Mouse (Mus musculus): Measurements from ENCODE around the gene Sema6d. TPM values are rescaled to one million over a fixed set of nuclear protein-coding genes. Genes with fewer than 3 reads are reported as not detected.

Gene Sema6d
- polyA plus RNA-seq, 1 experiment, result 59.6 TPM

- Histone ChIP-seq H3K4me1 (ENCODE audit: control insufficient read depth, insufficient read depth, low read length) (no peaks in the 10 kb centered on the region; the same call in 1 of the 2 replicates), H3K27me3 (ENCODE audit: control insufficient read depth, insufficient read depth, low read length) (no peaks in the 10 kb centered on the region), H3K4me3 (replicated peaks; ENCODE audit: insufficient read depth, low read depth, low read length) (no peak overlapping the region), H3K27ac (ENCODE audit: insufficient read depth, low read length) (no peak overlapping the region)
- no peak for TF ChIP-seq CTCF (IDR thresholded peaks at IDR 0.05; ENCODE audit: borderline replicate concordance, insufficient read depth, low read depth, low read length)
- TF ChIP-seq POLR2A (IDR thresholded peaks at IDR 0.05; ENCODE audit: borderline replicate concordance, insufficient read depth, low read length), result no peak
- 6% methylated on average over 5 of the region's 5 CpGs for WGBS
- DNase-seq, result peak; percentile 31 to 70
Measured at GRCm38 (mm10) chr2:124298351-124298750, 208.6 kb downstream of the Sema6d start.

- Histone ChIP-seq H3K4me1 (ENCODE audit: control insufficient read depth, insufficient read depth, low read length) (no peaks in the 10 kb centered on the region; the same call in 1 of the 2 replicates), H3K4me3 (replicated peaks; ENCODE audit: insufficient read depth, low read depth, low read length) (no peak overlapping the region), H3K27me3 (ENCODE audit: control insufficient read depth, insufficient read depth, low read length) (no peaks in the 10 kb centered on the region), H3K27ac (ENCODE audit: insufficient read depth, low read length) (no peak overlapping the region)
- DNase-seq, result peak in 1 of 2 experiments; percentile 3
- WGBS, result 90% methylated on average over 1 of the region's 1 CpGs
- no peak for TF ChIP-seq POLR2A (IDR thresholded peaks at IDR 0.05; ENCODE audit: borderline replicate concordance, insufficient read depth, low read length)
- TF ChIP-seq CTCF (IDR thresholded peaks at IDR 0.05; ENCODE audit: borderline replicate concordance, insufficient read depth, low read depth, low read length), result no peak
Measured at GRCm38 (mm10) chr2:124298872-124299271, 209.1 kb downstream of the Sema6d start.

GRCm38 (mm10) chr2:124308605-124309004, 218.8 kb downstream of the Sema6d start:
- no peak for DNase-seq
- Histone ChIP-seq H3K27me3 (ENCODE audit: control insufficient read depth, insufficient read depth, low read length) (no peaks in the 10 kb centered on the region), H3K27ac (ENCODE audit: insufficient read depth, low read length) (no peak overlapping the region), H3K4me3 (replicated peaks; ENCODE audit: insufficient read depth, low read depth, low read length) (no peak overlapping the region), H3K4me1 (ENCODE audit: control insufficient read depth, insufficient read depth, low read length) (no peaks in the 10 kb centered on the region)
- WGBS, result 55% methylated on average over 2 of the region's 2 CpGs
- TF ChIP-seq CTCF (IDR thresholded peaks at IDR 0.05; ENCODE audit: borderline replicate concordance, insufficient read depth, low read depth, low read length) (no peak), POLR2A (IDR thresholded peaks at IDR 0.05; ENCODE audit: borderline replicate concordance, insufficient read depth, low read length) (no peak)

- 96% methylated on average over 6 of the region's 6 CpGs for WGBS
- H3K4me3 ChIP-seq (replicated peaks; ENCODE audit: insufficient read depth, low read depth, low read length), result no peak overlapping the region
- H3K27me3 ChIP-seq (ENCODE audit: control insufficient read depth, insufficient read depth, low read length), result no peaks in the 10 kb centered on the region
- DNase-seq, result no peak
- no peak overlapping the region for H3K27ac ChIP-seq (ENCODE audit: insufficient read depth, low read length)
- no peaks in the 10 kb centered on the region for H3K4me1 ChIP-seq (ENCODE audit: control insufficient read depth, insufficient read depth, low read length)
- TF ChIP-seq POLR2A (IDR thresholded peaks at IDR 0.05; ENCODE audit: borderline replicate concordance, insufficient read depth, low read length), result no peak
- TF ChIP-seq CTCF (IDR thresholded peaks at IDR 0.05; ENCODE audit: borderline replicate concordance, insufficient read depth, low read depth, low read length), result no peak
Measured at GRCm38 (mm10) chr2:124309361-124310128, 219.8 kb downstream of the Sema6d start.

- 88% methylated on average over 5 of the region's 5 CpGs for WGBS
Measured at GRCm38 (mm10) chr2:124322528-124323215, 232.9 kb downstream of the Sema6d start.

GRCm38 (mm10) chr2:124324107-124324724, 234.4 kb downstream of the Sema6d start:
- no peaks in the 10 kb centered on the region for H3K27me3 ChIP-seq (ENCODE audit: control insufficient read depth, insufficient read depth, low read length)
- WGBS, result 83% methylated on average over 6 of the region's 6 CpGs
- TF ChIP-seq POLR2A (IDR thresholded peaks at IDR 0.05; ENCODE audit: borderline replicate concordance, insufficient read depth, low read length) (no peak), CTCF (IDR thresholded peaks at IDR 0.05; ENCODE audit: borderline replicate concordance, insufficient read depth, low read depth, low read length) (no peak)
- H3K4me1 ChIP-seq (ENCODE audit: control insufficient read depth, insufficient read depth, low read length), result no peaks in the 10 kb centered on the region
- H3K27ac ChIP-seq (ENCODE audit: insufficient read depth, low read length), result no peak overlapping the region
- no peak for DNase-seq
- H3K4me3 ChIP-seq (replicated peaks; ENCODE audit: insufficient read depth, low read depth, low read length), result no peak overlapping the region

More at GRCm38 (mm10) chr2:124322528-124323215, 232.9 kb downstream of the Sema6d start:
- Histone ChIP-seq H3K4me1 (ENCODE audit: control insufficient read depth, insufficient read depth, low read length) (no peaks in the 10 kb centered on the region), H3K27me3 (ENCODE audit: control insufficient read depth, insufficient read depth, low read length) (no peaks in the 10 kb centered on the region), H3K4me3 (replicated peaks; ENCODE audit: insufficient read depth, low read depth, low read length) (no peak overlapping the region), H3K27ac (ENCODE audit: insufficient read depth, low read length) (no peak overlapping the region)
- DNase-seq, result no peak
- no peak for TF ChIP-seq CTCF (IDR thresholded peaks at IDR 0.05; ENCODE audit: borderline replicate concordance, insufficient read depth, low read depth, low read length)
- TF ChIP-seq POLR2A (IDR thresholded peaks at IDR 0.05; ENCODE audit: borderline replicate concordance, insufficient read depth, low read length), result no peak

GRCm38 (mm10) chr2:124329473-124330130, 239.8 kb downstream of the Sema6d start:
- Histone ChIP-seq H3K27ac (ENCODE audit: insufficient read depth, low read length) (no peak overlapping the region), H3K4me1 (ENCODE audit: control insufficient read depth, insufficient read depth, low read length) (peaks cover 4% of the 10 kb centered on the region), H3K4me3 (replicated peaks; ENCODE audit: insufficient read depth, low read depth, low read length) (no peak overlapping the region), H3K27me3 (ENCODE audit: control insufficient read depth, insufficient read depth, low read length) (no peaks in the 10 kb centered on the region)
- DNase-seq, result no peak
- WGBS, result 55% methylated on average over 1 of the region's 1 CpGs
- TF ChIP-seq POLR2A (IDR thresholded peaks at IDR 0.05; ENCODE audit: borderline replicate concordance, insufficient read depth, low read length) (no peak), CTCF (IDR thresholded peaks at IDR 0.05; ENCODE audit: borderline replicate concordance, insufficient read depth, low read depth, low read length) (no peak)
